Mouse (Mus musculus) frontal cortex, postnatal 25 days (tissue): ENCODE results near the gene Rgl1.
A peak's percentile ranks its signal among the peaks of the same experiment; 100 is the strongest.

Experiments
- DNase-seq, 2 experiments: peaks; one replicate each; pipeline ENCODE4 v3.0.0; 2022; ENCODE audit warnings: low spot score in 2 of 2

Gene Rgl1

GRCm38 (mm10) chr1:152766032-152766772, at the start of gene Rgl1, which contains the start of gene Arpc5:
Rgl1 (minus strand) TSS chr1:152766351.
Arpc5 (plus strand) TSS chr1:152766542.
- DNase-seq: peak; percentile 89 to 91

- DNase-seq: no peak
These were observed 49.1 kb upstream of the Rgl1 start for GRCm38 (mm10) chr1:152815265-152815701.

GRCm38 (mm10) chr1:152810533-152811439, 44.6 kb upstream of the Rgl1 start:
- no peak for DNase-seq

GRCm38 (mm10) chr1:152809541-152810252, 43.5 kb upstream of the Rgl1 start:
- no peak for DNase-seq

GRCm38 (mm10) chr1:152808392-152808680, 42.2 kb upstream of the Rgl1 start:
- no peak for DNase-seq

- no peak for DNase-seq
These were observed 41.7 kb upstream of the Rgl1 start for GRCm38 (mm10) chr1:152807619-152808391.

- DNase-seq: no peak
These were observed 38.8 kb upstream of the Rgl1 start for GRCm38 (mm10) chr1:152804907-152805306.

GRCm38 (mm10) chr1:152800633-152801176, 34.6 kb upstream of the Rgl1 start:
- DNase-seq: no peak

GRCm38 (mm10) chr1:152799897-152800296, 33.7 kb upstream of the Rgl1 start, which contains the start of gene Ncf2:
Ncf2 (plus strand) TSS chr1:152800194.
- DNase-seq: no peak

GRCm38 (mm10) chr1:152798125-152798524, 32.0 kb upstream of the Rgl1 start:
- no peak for DNase-seq

GRCm38 (mm10) chr1:152796683-152797263, 30.6 kb upstream of the Rgl1 start:
- no peak for DNase-seq

- DNase-seq: no peak
These were observed 29.6 kb upstream of the Rgl1 start for GRCm38 (mm10) chr1:152795688-152796255.

- DNase-seq: no peak
These were observed 27.5 kb upstream of the Rgl1 start for GRCm38 (mm10) chr1:152793495-152794130.

- no peak for DNase-seq
These were observed 26.8 kb upstream of the Rgl1 start for GRCm38 (mm10) chr1:152792736-152793494.

GRCm38 (mm10) chr1:152791269-152791668, 25.1 kb upstream of the Rgl1 start:
- DNase-seq: no peak

- no peak for DNase-seq
These were observed 24.7 kb upstream of the Rgl1 start for GRCm38 (mm10) chr1:152790821-152791220.

GRCm38 (mm10) chr1:152790254-152790653, 24.1 kb upstream of the Rgl1 start:
- no peak for DNase-seq

GRCm38 (mm10) chr1:152788121-152788660, 22.0 kb upstream of the Rgl1 start:
- DNase-seq: no peak

- no peak for DNase-seq
These were observed 20.8 kb upstream of the Rgl1 start for GRCm38 (mm10) chr1:152786953-152787352.
